Mouse (Mus musculus): ENCODE measurements around the gene Sult5a1.
"Not testable (repeated sequence)": the region's sequence is repeated elsewhere in the genome, so short reads cannot be mapped to it uniquely, and the experiment has no call there.

Sult5a1 gene

DNA sequence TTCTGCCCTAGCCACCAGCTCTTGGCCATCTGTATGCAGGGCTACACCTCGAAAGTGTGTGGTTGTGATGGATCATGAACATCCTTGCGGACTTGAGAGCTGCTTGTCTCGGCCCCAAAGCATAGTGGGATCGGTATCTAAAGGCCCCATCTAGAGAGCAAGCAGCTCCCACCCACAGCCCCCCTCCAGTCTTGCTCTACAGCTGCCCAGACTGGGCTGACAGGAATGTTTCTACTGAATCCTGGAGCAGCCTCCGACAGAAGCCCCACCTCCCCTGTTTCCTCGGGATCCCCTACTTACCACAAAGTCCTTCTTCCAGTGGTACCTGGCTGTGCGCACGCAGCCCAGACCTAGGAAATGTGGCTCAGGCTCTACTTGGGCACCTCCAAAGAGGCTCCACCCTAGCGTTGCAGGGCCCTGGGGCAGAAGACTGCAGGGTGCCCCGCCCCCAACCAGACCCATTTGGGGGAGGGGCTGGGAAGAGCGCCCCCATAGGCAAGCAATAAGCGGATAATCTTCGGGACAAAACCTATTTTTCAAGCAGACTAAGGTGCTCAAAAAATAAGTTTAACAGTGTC, at the start of gene Sult5a1:
TSS of gene Sult5a1 (minus strand) at position 428 of the 578 bp plus-strand sequence.
- no peak for DNase-seq (ENCODE audit: low spot score in 2 of 2)

DNA sequence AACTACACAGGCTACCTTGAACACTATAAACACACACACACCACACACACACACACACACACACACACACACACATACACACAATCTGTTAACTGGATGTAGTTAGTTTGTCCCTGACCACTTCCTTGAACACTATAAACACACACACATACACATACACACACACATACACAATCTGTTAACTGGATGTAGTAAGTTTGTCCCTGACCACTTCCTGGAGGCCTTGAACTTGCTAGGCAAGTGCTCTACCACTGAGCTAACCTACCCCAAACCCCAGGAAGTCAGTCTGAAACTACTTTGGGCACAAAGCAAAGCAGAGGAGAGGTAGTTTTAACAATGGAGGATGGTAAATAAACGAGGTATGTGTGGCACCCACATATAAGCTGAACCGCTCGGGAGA, 45.5 kb upstream of the Sult5a1 start:
- DNase-seq (ENCODE audit: low spot score in 2 of 2), result no peak

DNA sequence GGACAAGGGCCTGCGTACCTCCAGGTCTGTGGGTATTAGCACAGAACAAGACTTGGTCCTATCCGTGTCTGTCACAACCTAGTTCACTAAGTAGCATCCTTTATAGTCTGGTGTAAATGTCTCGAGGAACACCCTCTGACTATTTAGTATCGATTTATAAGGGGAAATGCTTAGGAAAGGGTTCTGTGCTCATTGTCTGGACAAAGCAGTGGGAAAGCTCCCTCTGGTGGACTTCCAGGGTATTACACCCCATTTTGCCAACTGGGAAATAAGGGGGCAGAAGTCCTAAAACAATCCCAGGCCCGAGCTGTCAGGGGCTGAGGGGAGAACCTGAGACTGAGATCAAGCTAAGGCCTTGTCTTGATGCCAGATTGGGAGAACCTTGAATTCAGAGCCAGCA, 44.2 kb upstream of the Sult5a1 start:
- peak; percentile 79 to 85 for DNase-seq (ENCODE audit: low spot score in 2 of 2)

DNA sequence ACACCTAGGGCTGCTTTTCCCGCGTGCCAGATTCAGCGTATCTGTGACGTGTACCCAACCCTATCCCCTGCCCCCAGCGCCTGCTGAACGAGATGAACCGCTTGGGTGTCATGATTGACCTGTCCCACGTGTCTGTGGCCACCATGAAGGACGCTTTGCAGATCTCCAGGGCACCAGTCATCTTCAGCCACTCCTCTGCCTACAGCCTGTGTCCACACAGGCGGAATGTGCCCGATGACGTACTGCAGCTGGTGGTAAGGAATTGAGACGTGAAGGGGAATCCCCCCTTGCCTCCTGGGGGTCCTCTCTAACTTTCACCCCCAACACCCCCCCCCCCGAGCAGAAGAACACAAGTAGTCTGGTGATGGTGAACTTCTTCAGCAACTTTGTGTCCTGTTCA, 41.7 kb upstream of the Sult5a1 start:
- no peak for DNase-seq (ENCODE audit: low spot score in 2 of 2)

DNA sequence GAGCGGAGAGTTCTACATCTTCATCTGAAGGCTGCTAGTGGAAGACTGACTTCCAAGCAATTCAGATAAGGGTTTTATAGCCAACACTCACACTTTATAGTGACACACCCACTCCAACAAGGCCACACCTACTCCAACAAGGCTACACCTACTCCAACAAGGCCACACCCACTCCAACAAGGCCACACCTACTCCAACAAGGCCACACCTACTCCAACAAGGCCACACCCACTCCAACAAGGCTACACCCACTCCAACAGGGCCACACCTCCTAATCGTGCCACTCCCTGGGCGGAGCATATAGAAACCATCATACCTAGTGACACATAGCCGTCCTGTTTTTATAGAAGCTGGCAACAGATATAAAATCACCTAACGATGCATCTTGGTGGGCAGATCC, 38.9 kb upstream of the Sult5a1 start:
- DNase-seq (ENCODE audit: low spot score in 2 of 2), result not testable (repeated sequence)

DNA sequence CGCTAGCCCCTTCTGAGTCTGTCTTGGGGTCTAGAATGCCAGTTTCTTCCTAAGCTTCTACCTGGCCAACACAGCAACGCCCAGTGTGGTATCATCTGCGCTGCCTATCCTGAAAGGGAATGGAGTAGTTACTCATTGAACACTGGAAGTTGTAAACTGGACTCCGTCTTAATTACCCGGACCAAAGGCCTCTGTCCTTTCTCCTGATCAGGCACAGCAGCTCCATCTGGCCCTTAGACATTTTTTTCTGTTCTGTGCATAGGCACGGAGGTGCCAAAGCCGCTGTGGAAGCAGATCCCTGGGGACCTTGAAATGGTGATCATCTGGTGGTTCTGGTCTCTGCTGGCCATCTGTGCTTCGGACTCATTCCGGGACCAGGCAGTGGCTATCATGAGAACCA, 35.7 kb upstream of the Sult5a1 start:
- DNase-seq (ENCODE audit: low spot score in 2 of 2), result no peak

DNA sequence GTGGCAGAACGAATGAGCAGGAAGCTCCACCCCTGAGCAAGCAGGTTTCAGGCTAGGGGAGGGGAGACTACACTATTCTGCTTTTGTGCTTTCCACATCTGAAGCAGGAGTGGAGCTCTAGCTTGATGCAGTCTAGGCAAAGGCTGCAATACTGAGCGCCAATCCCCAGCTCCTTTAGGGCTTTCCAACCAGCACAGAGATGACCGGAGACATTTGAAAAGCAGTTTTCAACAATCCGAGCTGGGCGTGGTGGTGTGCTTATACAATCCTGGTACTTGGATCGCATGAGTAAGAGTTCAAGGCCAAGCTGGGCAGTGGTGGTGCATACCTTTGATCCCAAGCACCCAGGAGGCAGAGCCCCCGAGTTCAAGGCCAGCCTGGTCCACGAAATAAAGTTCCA, 33.8 kb upstream of the Sult5a1 start:
- DNase-seq (ENCODE audit: low spot score in 2 of 2), result no peak

DNA sequence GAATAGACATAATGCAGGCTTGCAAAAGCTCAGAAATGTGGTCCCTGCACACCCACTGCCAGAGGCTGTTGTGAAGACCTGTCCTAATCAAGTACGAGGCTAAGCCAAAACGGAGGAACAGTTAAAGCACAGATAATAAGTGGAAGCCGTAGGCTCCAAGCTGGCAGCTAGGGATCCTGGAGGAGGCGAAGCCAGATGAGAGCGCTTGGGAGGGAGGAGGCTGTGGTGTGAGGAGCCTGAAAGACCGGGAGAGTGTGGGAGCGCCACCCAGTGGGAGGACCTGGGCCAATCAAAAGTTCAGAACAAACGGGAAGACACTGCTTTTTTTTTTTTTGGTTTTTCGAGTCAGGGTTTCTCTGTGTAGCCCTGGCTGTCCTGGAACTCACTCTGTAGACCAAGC, 32.6 kb upstream of the Sult5a1 start:
- peak; percentile 83 to 86 for DNase-seq (ENCODE audit: low spot score in 2 of 2)

DNA sequence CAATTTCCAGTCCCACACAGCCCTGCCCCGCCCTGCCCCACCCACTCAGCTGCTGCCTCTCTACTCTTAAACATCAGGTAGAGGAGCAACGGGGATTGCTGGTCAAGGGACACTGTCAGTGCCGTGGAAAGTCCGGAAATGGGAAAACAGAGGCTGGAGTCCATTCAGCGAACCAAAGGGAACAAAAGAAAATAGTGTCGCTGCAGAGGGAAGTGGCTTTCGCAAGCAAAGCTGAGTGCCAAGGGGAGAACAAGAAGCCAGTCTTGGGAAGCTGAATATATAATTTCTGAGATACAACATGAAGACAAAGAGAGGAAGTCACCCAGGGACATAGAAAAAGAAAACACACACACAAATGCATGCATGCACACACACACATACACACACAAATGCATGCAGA, 30.7 kb upstream of the Sult5a1 start:
- no peak for DNase-seq (ENCODE audit: low spot score in 2 of 2)

DNA sequence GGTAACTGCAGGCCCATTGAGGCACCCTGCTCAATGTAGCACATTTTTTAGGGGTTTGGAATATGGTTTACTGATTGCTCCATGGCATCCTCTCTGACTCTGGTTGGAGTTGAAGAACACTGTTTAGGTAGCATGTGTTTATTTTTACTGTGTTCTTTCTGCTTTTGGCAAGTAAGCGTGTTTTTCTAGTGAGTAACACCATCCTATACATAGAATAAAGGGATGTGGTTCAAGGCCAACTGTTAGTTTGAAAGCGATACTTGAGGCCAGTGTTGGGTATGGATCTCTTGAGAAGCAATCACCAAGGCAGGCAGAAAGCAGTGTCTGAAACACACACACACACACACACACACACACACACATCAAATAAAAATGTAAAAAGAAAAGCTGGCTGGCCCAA, 29.9 kb upstream of the Sult5a1 start:
- DNase-seq (ENCODE audit: low spot score in 2 of 2), result no peak

DNA sequence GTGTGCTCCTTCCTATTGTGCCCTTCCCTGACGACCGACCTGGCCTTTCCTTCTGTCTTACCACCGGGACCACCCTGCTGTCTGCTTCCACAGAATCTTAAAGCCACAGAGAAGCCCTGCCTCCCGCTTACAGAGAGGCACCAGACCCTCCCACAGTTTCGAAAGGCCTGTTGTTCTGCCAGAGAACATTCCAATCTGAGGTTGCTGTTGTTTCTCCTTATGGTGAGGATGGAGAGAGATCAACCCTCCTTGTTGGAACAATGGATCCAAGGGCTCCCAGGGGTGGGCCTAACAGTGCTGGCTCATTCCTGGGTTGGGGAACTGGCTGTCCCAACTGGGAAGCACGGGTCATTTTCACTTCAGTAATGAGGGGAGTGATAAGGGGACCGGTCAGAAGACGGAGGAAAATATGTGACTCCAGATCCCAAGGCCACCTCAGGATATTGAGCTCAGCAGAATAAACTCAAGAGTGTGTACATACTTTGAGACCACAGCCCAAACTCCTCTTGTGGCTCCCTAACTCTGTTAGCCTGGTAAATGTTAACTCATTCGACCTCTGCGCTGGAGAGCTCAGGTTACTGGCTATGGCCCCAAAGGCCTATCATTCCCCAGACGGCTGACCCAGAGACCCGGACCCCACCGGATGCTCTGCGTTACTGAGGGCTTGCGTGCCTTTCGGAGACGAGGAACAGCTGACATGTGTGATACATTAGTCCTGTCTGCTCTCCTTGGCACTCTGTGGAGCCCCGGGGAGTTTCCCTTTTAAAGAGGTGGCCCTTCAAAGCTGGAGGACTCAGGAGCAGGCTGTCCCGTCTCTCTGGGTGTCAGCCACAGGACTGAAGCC, 27.7 kb upstream of the Sult5a1 start, which contains the start of gene Dpep1:
TSS of gene Dpep1 (plus strand) at position 677 of the 844 bp plus-strand sequence.
- no peak for DNase-seq (ENCODE audit: low spot score in 2 of 2)

DNA sequence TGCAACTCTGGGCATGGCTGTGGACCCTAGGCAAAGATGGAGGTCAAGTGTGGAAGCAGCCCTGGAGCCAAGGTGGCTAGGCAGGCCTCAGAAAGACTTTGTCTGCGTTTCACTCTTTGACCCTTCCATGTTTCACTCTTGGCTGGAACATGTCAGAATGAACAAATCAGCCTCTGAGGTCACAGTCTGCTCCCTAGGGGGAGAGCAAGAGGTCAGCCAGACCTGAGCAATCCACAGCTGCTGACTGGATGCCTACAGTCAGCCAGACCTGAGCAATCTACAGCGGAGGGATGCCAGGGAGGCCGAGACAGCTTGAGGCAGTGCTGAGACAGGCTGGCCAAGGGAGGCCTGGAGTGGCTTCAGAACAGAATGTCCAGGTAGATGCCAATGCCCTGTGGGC, 23.3 kb upstream of the Sult5a1 start:
- DNase-seq (ENCODE audit: low spot score in 2 of 2), result no peak

DNA sequence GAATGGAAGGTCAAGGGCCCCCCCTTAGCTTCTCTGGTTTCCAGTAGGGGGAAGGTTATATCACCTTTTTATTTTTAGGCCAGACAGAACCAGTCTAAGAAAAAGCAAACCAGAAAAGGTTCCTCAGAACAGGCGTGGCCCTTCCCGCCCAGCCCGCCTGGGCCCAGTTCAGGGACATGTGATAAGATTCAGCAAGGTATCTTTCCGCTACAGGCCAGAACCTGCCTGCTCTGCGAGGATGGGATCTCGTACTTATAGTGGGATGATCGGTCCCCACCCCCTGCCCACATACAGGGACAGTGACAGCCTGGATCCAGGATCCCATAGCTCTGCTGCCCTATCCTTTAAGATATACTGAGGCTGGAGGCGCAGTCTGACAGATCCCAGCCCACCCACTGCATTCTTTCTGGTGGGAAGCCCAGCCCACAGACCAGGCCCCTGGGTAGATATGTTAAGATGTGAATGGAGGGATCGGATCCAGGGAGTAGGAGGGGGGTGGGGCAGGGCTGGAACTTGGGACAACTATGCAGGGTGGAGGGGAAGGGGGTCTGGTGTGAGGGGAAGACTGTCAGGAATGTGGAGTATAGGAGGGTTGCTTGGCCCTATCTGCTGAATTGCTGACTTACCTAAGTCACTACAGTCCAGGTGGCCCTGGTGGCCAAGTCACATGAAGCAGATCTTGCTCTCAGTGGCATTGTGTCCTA, 1.9 kb downstream of the Sult5a1 start:
- no peak for DNase-seq (ENCODE audit: low spot score in 2 of 2)

DNA sequence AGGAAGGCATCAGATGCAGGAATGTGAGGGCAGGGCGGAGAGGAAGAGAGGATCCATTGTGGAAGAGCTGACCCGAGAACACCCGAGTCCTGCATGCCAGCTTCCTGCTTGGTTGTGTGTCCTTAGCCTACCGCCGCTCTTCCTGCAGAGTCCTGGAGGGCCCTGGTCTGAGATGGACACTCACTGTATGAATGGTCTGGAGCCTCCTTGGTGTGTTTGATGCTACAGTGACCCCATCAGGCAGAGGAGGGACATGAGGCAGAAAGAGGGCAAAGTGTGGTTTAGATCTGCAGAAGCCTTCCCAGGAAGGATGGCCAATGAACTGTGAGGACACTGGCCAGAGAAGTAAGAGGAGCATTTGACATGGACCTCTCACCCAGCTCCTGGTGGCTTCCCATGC, 2.9 kb downstream of the Sult5a1 start:
- no peak for DNase-seq (ENCODE audit: low spot score in 2 of 2)

DNA sequence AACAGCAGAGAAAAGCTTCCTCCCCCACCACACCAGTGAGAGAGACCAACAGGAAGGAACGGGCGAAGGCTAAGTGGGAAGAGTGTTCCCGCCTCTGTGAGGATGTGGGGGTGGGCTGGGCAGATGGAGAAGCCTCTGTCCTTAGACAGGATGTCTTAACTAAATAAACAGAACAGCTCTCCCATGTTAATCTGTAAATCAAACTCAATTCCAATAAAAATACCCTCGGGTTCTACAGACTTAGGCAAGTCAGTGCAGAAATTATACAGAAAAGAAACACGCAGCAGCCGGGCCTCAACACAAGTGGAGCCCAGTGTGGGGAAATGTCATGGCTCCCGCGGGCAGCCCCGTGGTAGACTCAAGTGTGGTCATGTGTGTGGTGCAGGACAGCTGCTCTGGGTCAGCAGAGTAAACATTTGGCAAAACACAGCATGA, 7.4 kb downstream of the Sult5a1 start:
- DNase-seq (ENCODE audit: low spot score in 2 of 2), result peak; percentile 56

DNA sequence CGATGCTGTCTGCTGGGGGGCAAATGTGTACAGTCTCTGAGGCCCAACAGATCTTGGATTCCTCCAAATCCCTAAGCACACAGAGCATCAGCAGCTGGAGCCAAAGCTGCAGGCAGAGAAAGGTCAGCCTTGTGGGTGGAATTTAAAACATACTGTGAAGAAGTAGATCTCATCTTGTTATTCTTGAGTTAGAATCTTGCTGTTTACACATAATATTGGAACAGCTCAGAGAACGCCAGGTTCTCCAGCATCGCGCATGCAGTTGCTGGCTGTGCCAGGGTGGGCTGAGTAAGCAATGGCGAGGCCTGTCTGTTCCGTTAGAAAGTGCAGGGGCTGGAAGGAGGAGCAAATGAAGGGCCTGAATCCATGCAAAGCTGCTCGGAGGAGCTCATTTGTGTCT, 11.7 kb downstream of the Sult5a1 start:
- DNase-seq (ENCODE audit: low spot score in 2 of 2), result peak in 1 of 2 experiments; percentile 28

DNA sequence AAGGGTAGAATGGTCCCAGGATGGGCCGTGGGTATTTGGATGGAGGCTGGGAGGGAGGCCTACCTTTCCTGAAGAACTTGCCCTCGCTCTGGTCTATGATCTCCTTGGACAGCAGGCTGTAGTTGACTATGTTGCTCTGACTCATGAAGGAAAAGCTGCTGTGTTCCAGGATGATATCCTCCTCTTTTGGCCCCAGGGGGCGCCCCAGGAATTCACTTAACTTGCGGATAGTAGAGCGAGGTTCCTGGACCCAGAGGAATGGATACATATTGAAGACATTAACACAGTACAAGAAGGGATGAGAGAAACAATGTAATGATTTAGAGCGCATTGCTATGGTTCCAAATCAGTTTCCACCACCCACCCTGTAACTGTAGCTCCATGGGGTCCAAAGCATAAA, 12.8 kb downstream of the Sult5a1 start:
- DNase-seq (ENCODE audit: low spot score in 2 of 2), result no peak

DNA sequence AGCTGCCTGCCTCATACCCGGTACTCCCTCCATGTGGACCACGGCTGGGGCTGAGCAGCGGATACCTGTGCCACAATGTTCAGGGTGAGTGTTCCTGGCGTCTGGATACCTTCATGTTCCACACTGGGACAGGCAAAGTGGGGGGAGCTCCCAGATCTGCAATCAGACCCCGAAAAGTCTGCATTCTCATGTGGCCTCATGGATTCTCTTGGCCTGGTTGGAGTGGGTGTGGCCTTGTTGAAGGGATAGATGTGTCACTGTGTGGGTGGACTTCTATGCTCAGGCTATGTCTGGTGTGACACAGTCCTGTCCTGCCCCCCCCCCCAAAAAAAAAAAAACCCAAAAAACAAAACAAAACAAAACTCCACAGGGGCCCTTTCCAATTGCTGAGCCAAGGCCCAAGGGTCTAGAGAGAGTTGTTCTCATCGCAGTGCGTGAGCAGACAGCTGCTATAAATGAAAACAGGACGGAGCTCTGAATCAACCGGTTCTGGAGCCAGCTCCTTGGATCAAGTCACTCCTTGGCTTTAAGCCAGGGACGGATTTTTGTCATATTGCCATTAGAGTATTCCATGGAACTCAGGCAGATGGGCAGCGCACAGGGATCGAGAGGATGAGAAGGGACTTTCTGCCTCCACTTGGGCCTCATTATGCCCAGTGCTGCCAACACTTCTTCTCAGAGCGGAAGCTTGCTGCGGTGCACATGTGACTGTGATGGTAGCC, 16.2 kb downstream of the Sult5a1 start:
- DNase-seq (ENCODE audit: low spot score in 2 of 2), result peak; percentile 72 to 76

DNA sequence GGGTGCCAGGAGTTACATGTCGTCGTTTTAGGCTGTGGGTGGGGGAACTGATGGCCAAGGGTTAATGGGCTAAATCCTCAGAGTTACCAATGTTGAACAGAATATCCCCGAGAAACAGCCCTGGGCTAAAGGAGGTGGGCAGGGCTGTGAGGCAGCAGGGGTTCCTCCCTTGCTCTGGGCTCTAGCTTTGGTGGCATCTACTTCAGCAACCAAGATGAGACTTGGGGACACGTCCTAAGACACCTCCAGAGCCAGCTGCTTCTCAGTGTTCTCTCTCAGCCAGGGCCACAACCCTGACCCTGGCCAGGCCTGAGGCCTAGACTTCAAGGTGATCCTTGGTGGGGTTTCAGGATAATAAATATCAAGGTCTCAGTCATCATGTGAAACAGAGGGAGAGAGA, 19.4 kb downstream of the Sult5a1 start:
- no peak for DNase-seq (ENCODE audit: low spot score in 2 of 2)

DNA sequence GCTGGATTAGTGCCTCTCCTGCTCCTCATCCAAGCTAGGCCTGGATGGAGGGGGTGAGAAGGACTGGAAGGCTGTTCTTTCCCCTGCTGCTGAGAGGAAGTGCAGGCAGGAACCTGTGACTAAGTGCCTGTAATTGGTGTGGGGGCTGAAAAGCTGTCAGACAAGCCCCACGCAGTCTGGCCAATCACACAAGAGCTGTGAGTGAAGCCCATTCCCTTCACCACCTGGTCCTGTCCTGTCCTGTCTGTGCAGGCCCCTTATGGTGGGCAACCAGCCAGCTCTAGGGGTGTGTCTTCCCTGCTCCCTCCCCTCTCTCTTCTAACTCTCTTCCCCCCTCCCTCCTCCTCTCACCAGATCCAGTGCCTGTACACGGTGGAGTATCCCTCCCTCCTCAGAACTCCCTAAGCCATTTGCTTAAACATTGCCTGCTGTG, 20.5 kb downstream of the Sult5a1 start:
- DNase-seq (ENCODE audit: low spot score in 2 of 2), result peak; percentile 75 to 79

DNA sequence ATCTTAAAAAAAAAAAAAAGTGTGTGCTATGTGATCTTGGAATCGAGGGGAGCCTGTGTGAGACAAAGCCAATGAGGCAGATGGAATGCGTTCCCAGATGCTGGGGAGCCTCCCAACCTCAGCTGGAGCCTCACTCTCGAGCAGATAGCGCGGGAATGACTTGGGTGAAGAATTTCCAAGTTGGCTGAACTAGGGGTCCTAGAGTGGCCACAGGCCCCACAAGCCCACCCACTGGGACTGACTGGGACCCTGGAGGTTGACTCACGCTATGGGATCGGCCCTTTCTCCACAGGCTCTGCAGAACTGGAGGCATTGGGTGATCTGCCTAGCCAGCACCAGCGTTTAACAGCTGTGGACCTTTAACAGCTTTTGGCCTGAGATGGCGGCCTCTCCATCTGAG, 21.8 kb downstream of the Sult5a1 start:
- DNase-seq (ENCODE audit: low spot score in 2 of 2), result no peak

DNA sequence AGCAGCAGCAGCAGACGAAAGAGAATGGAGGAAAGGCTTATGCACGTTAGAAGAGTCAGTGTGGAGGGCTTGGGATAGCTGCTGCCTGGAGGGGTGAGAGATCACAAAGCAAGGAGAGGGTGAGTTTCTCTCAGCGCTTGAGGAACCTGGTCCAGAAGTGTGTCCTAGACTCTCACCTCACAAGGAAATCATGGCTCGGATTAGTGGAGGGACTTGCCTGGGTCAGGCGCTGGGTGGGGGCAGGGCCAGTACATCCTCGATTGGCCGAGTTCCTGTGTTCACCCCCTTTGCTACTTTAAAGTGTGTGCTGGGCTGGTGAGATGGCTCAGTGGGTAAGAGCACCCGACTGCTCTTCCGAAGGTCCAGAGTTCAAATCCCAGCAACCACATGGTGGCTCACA, 22.3 kb downstream of the Sult5a1 start:
- no peak for DNase-seq (ENCODE audit: low spot score in 2 of 2)

Measured in right cerebral cortex, adult 2 months (tissue).